Mouse (Mus musculus) ES-Bruce4 (cell line): ENCODE data around the gene Adarb1. TPM values are rescaled to one million over a fixed set of nuclear protein-coding genes. Genes with fewer than 3 reads are reported as not detected.

Source experiments
- H3K27ac ChIP-seq: 2 replicates; pipeline ENCODE4 v1.5.1; 2012; ENCODE audit warnings: low read length, inconsistent platforms; ENCODE audit not compliant: insufficient read depth
- H3K27me3 ChIP-seq: 2 replicates; pipeline ENCODE4 v1.6.1; 2012; ENCODE audit warnings: mild to moderate bottlenecking, low read length, inconsistent platforms; ENCODE audit not compliant: control insufficient read depth, poor library complexity, insufficient read depth, severe bottlenecking
- H3K36me3 ChIP-seq: 2 replicates; pipeline ENCODE4 v1.6.1; 2012; ENCODE audit warnings: inconsistent platforms, mild to moderate bottlenecking, low read length, moderate library complexity; ENCODE audit not compliant: control insufficient read depth, poor library complexity, insufficient read depth, severe bottlenecking
- H3K4me1 ChIP-seq: one replicate; pipeline ENCODE4 v1.8.1; 2011; ENCODE audit warnings: low read length; ENCODE audit not compliant: control insufficient read depth, insufficient read depth
- H3K4me3 ChIP-seq: 2 replicates; pipeline ENCODE4 v1.5.1; 2011; ENCODE audit warnings: low read depth, mild to moderate bottlenecking, low read length
- H3K9ac ChIP-seq: 2 replicates; pipeline ENCODE4 v1.6.1; 2012; ENCODE audit warnings: low read depth, mild to moderate bottlenecking, inconsistent platforms; ENCODE audit not compliant: poor library complexity, severe bottlenecking
- H3K9me3 ChIP-seq: replicated peaks from 2 replicates; pipeline ENCODE4 v1.6.1; 2012; ENCODE audit warnings: mild to moderate bottlenecking, low read length, inconsistent platforms; ENCODE audit not compliant: control insufficient read depth, poor library complexity, insufficient read depth, severe bottlenecking
- CTCF ChIP-seq: IDR thresholded peaks from one replicate; pipeline ENCODE4 v1.8.1; 2011; ENCODE audit warnings: low read depth, low read length
- EP300 ChIP-seq: IDR thresholded peaks from 2 replicates; pipeline ENCODE4 v1.6.1; 2011; ENCODE audit warnings: low read depth, low read length; ENCODE audit not compliant: insufficient read depth
- POLR2A ChIP-seq: IDR thresholded peaks from one replicate; pipeline ENCODE4 v1.8.1; 2011; ENCODE audit warnings: low read length; ENCODE audit not compliant: insufficient read depth
- polyA plus RNA-seq: library from polyadenylated mRNA; stranded (reverse); fragments of >200 nt; gene quantifications from 2 replicates; pipeline ENCODE4 v1.2.4, GENCODE M21; 2011; ENCODE audit warnings: low read depth; ENCODE audit not compliant: missing spikeins, insufficient read depth, insufficient read length

The Adarb1 gene
- polyA plus RNA-seq, 1 experiment = 9.7 TPM

DNA sequence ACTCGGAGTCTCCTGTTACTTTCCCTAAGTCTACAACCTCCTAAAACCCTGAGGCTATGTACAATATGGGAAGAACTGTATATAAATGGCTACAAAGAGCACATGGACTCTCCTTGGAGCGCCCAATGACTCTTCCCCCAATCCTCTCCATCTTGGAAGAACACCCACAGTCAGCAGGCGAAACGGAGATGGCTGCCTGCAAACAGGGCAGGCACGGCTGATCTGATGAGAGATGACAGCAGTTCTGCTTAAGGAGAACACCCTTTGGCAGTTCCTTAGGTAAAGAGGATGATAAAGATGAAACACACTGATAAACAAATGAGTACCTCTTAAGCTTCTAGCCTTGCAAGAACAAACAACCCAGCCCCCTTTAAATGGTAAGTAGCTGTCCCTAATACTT is 43.7 kb downstream of the Adarb1 start:
- H3K9ac ChIP-seq = no peak overlapping the region
- H3K36me3 ChIP-seq = no peaks in the 10 kb centered on the region
- no peak for TF ChIP-seq CTCF
- TF ChIP-seq POLR2A = no peak
- no peaks in the 10 kb centered on the region for H3K27me3 ChIP-seq
- no peak overlapping the region for H3K4me3 ChIP-seq
- H3K27ac ChIP-seq = no peak overlapping the region
- no peaks in the 10 kb centered on the region for H3K4me1 ChIP-seq
- 0 out of 2 replicates have a peak, but pooled peaks cover 4% of the 10 kb centered on the region for H3K9me3 ChIP-seq

DNA sequence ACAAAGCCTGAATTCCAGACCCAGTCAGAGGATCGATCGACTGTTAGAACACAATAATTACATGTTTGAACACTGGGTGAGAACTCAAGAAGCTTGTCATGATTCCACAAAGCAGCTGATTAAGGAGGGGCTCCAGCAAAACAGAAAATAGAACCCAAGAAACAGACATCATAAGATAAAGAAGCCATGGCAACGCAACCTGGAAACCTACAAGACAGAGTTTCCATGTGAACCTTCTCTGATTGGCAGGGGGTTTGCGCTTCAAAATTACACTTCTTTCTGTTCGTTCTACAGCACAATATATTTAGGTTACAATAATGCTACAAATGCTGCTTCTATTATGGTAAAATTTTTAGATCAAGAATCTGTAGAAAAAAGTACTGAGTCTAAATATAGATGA is 47.9 kb downstream of the Adarb1 start:
- Histone ChIP-seq H3K27ac (no peak overlapping the region), H3K4me3 (no peak overlapping the region), H3K27me3 (no peaks in the 10 kb centered on the region), H3K4me1 (no peaks in the 10 kb centered on the region), H3K9me3 (0 out of 2 replicates have a peak, but pooled peaks cover 1% of the 10 kb centered on the region), H3K9ac (no peak overlapping the region), H3K36me3 (no peaks in the 10 kb centered on the region)
- TF ChIP-seq EP300 (no peak), POLR2A (no peak), CTCF (no peak)

- Histone ChIP-seq H3K4me3 (no peak overlapping the region), H3K36me3 (no peaks in the 10 kb centered on the region), H3K27ac (no peak overlapping the region), H3K9me3 (no peaks in the 10 kb centered on the region), H3K9ac (no peak overlapping the region), H3K27me3 (no peaks in the 10 kb centered on the region), H3K4me1 (no peaks in the 10 kb centered on the region)
- TF ChIP-seq EP300 (no peak), POLR2A (no peak), CTCF (no peak)
Measured at GRCm38 (mm10) chr10:77367973-77368372, 50.1 kb downstream of the Adarb1 start.

DNA sequence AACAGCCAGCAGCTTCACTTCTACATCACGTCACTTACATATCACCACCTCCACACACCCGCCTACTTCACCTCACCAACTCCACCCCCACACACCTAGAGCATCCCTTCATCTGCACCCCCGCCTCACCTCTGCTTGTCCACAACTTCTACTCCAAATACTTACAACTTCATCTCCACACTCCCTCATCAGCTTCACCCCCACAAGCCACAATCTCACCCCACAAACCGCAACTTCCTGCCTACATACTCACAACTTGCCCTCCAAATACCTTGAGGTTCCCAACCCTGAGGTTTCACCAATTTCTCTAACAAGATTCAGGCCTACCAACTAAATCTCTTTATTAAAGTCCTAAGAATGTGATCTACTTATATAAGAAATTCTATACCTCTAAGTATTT is 51.1 kb downstream of the Adarb1 start:
- H3K4me1 ChIP-seq = no peaks in the 10 kb centered on the region
- H3K27me3 ChIP-seq = no peaks in the 10 kb centered on the region
- H3K4me3 ChIP-seq = no peak overlapping the region
- H3K27ac ChIP-seq = no peak overlapping the region
- no peaks in the 10 kb centered on the region for H3K36me3 ChIP-seq
- TF ChIP-seq POLR2A (no peak), EP300 (no peak), CTCF (no peak)
- no peaks in the 10 kb centered on the region for H3K9me3 ChIP-seq
- no peak overlapping the region for H3K9ac ChIP-seq

GRCm38 (mm10) chr10:77365212-77365611 is 52.9 kb downstream of the Adarb1 start:
- H3K27ac ChIP-seq = no peak overlapping the region
- no peaks in the 10 kb centered on the region for H3K4me1 ChIP-seq
- H3K9me3 ChIP-seq = no peaks in the 10 kb centered on the region
- H3K36me3 ChIP-seq = no peaks in the 10 kb centered on the region
- TF ChIP-seq POLR2A (no peak), CTCF (no peak), EP300 (no peak)
- H3K27me3 ChIP-seq = no peaks in the 10 kb centered on the region
- no peak overlapping the region for H3K9ac ChIP-seq
- no peak overlapping the region for H3K4me3 ChIP-seq

DNA sequence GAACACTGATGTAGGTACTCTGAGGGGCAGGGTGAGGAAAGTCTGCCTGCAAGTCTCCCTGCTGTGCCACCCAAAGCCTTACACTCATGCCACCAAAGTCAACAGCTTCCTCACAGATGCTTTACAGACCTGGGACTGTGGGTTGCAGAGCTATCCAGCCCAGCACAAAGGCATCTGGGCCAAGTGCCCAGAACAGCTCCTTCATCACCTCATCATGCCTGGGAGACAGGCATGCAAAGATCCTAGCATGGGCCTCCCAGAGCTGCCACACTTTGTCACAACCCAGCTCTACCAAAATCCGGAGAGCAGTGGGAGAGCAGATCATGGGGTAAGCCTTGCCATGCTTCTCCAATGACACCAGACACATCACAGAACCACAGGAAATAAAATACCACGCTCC is 57.6 kb downstream of the Adarb1 start:
- H3K27ac ChIP-seq = no peak overlapping the region

DNA sequence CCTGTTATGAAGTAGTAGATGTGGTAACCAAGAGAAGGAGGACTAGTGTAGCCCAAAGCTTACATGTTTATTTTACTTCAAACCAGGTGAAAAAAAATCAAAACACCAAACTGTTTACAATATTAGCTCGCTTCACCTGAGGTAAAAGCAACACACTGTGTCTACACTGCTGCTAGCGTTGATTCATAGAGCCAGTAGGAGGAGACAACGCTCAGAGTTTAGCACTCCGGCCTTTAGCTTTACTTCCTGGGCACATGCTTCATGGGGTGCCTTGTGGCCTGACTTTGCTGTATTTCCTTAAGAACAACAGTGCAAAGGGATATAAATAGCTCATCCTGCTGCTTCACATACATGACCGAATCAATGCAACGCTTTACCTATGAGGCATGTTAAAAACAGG is 60.1 kb downstream of the Adarb1 start:
- no peaks in the 10 kb centered on the region for H3K4me1 ChIP-seq
- H3K4me3 ChIP-seq = no peak overlapping the region
- TF ChIP-seq EP300 = no peak
- TF ChIP-seq POLR2A = no peak
- TF ChIP-seq CTCF = no peak
- no peaks in the 10 kb centered on the region for H3K9me3 ChIP-seq
- H3K27me3 ChIP-seq = no peaks in the 10 kb centered on the region
- no peaks in the 10 kb centered on the region for H3K36me3 ChIP-seq
- no peak overlapping the region for H3K9ac ChIP-seq
- no peak overlapping the region for H3K27ac ChIP-seq

More for the DNA sequence above, 57.6 kb downstream of the Adarb1 start:
- no peak overlapping the region for H3K9ac ChIP-seq
- H3K9me3 ChIP-seq = no peaks in the 10 kb centered on the region
- TF ChIP-seq POLR2A (no peak), CTCF (no peak)
- no peaks in the 10 kb centered on the region for H3K4me1 ChIP-seq
- H3K4me3 ChIP-seq = no peak overlapping the region
- H3K36me3 ChIP-seq = no peaks in the 10 kb centered on the region
- no peaks in the 10 kb centered on the region for H3K27me3 ChIP-seq
